Mouse (Mus musculus) activated CD4-positive, CD25-positive, alpha-beta regulatory T cell, adult 4 months (primary cell): ENCODE data around the gene Usp32. TPM values are rescaled to one million over a fixed set of nuclear protein-coding genes. Genes with fewer than 3 reads are reported as not detected.

Source experiments
- ATAC-seq: one replicate; pipeline ENCODE4 v1.8.0; 2017
- polyA plus RNA-seq, 2 experiments: library from polyadenylated mRNA; unstranded; fragments of 100-300 nt; shearing (Covaris generic); gene quantifications; one replicate each; pipeline ENCODE4 v1.2.1; 2017

Usp32 gene
- polyA plus RNA-seq, 2 experiments from 2014 or later, result 7.5 to 11.9 TPM

DNA sequence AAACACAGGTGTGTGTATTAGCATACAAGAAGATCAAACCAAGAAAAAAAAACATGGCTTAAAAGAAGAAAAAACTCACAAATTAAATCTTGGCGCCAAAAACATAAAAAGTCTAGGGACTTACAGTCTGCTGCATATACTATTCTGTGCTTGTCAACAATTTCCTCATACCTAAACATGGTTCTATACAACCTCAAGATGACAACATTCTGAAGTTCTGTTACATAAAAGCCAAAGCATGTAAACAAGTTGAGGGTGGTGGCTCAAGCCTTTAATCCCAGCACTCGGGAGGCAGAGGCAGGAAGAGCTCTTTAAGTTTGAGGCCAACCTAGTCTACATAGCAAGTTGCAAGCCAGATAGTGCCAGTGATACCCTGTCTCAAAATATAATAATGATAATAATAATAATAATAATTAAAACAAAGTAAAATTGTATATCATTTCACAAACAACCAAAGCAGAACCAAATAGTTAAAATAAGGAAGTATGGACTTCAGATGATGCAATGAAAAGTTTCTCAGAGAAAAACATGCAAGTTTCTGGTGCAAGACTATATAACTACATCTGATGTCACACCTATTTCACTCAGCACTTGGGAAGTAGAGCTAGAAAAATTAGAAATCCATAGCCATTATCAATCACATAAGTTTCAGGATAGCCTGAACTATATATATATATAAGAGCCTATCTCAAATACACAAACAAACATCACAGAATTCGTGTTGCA is 16.5 kb downstream of the Usp32 start:
- no peak for ATAC-seq

DNA sequence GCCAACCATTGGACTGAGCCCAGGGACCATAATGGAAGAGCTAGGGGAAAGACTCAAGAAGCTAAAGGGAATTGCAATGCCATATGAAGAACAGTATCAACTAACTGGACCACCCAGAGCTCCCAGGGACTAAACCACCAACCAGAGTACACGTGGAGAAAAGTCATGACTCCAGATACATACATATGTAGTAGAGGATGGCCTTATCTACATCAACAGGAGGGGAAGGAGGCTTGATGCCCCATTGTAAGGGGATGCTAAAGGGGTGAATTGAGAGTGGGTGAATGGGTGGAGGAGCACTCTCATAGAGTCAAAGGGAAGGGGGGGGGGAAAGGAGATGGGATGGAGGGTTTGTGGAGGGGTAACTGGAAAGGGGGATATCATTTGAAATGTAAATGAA is 17.9 kb downstream of the Usp32 start:
- ATAC-seq, result no peak

DNA sequence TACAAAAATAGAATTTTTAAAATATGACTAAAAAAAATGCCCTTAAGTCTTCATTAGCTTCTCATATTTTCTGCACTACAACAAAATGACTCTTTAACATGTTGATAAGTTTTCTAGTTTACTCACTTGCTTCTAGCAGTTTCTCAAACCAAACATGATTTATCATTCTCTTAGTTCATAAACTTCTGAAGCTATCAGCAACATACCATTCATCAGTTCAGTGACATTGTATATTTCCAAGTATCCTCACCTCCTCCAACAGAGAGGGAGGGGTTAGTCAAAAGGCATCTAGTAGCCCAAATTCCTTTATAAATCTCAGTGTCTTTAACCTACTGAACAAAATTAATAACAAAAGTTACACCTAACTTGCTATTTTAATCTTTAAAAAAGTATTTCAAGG is 22.8 kb downstream of the Usp32 start:
- no peak for ATAC-seq

DNA sequence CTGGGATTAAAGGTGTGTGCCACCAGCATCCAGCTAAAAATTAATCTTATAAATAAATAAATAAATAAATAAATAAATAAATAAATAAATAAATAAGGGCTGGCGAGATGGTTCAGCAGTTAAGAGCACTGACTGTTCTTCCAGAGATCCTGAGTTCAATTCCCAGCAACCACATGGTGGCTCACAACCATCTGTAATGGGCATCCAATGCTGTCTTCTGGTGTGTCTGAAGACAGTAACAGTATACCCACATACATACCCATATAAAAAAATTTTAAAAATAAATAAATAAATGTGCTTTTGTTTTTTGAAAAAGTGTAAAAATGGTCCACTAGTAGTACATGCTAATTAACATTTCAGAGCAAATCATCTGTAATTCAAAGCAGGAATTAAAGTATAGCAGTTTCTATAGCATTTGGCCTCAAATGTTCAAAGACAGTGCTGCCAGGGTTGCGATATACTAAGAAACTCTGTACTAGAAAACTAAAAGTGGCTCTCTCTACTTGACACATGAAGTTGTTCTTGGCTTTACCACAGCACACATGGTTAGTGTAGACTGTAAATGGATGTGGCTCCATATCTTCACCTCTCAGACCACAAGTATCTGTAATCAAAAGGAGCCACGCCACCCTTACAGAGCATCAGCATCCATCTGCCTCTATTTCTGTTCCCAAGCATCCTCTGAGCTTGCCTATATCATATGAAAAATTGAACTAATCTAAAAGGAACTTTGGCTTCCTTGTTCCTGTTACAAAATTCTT is 23.7 kb downstream of the Usp32 start:
- ATAC-seq, result no peak

DNA sequence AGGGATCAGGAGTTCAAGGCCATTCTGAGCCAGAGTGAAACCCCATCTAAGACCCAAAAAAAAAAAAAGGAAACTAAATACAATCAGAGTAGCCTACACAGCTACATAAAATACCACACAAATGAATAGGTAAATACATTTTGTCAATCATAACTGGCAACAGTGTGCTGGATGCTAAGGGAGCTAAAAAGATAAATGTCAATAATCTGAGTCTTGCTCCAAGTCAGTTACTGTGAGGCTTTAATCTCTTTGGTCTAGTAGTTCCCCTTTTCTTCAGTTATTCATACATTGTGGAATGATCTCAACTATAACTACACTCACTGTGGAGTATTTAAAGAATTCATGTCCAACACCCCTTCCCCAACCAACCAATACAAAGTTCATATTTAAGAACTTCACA is 30.0 kb downstream of the Usp32 start:
- no peak for ATAC-seq

DNA sequence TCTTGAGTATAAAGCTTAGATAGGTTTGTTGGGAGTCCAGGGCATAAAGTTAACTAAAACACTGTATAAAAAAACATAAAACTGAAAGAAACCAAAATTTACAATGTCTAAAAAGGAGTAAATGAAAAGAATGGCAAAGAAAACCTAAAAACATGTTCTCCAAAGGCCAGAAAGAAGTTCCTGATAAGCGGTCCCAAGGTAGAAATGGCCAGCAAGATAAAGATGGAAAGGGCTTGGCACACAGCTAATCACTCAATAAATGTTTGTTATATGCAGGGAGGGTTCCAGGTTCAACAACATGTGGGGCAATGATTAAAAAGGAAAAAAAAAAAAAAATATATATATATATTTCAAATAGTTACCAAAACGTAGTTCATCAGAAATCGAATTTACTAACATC is 32.7 kb downstream of the Usp32 start:
- no peak for ATAC-seq

DNA sequence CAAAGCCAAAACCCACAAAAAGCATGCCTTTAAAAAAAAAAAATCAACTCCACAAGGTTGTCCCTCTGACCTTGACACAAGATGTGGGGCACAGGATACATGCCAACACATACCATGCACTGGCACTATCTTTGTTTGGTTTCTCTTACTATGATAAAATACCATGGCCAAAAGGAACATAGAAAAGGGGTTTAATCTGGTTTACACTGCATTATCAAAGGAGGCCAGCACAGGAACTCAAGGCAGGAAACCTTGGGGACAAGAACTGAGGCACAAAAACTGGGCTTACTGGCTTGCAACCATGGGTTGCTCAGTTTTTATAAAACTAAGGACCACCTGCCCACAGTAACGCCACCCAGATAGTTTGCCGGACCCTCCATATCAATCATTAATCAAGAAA is 34.1 kb downstream of the Usp32 start:
- no peak for ATAC-seq

DNA sequence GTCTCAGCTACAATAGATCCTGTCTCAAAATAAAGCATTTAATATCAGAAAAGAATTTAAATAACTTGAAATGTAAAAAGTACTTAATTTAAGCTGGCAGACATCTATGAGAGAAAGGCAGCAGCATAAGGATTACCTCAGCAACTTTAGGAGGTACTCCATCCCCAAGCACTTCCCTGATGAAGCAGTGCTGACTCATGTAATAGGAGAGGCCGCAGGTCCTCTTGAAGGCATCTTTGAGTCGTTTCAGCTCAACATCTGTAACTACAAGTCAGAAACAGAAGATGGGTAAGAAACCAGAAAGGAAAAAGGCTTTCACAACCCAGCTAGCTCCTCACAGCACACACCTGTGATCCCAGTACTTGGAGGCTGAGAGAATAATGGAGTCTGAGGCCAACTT is 36.2 kb downstream of the Usp32 start:
- no peak for ATAC-seq

DNA sequence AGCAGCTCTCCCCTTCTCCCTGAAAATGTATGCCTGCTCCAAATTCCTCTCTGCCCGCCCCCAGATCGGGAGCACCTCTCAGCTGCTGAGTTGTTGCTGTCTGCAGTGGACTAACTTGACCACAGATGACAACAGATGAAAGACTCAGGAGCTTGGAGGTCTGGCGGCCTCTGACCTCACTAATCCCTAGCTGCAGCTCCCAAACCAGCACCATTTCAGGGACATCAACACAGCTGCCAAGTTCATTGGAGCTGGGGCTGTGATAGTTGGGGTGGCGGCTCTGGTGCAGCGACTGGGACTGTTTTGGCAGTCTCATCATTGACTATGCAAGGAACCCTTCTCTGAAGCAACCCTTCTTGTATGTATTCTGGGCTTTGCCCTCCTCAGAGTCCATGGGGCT is 44.8 kb downstream of the Usp32 start:
- no peak for ATAC-seq

DNA sequence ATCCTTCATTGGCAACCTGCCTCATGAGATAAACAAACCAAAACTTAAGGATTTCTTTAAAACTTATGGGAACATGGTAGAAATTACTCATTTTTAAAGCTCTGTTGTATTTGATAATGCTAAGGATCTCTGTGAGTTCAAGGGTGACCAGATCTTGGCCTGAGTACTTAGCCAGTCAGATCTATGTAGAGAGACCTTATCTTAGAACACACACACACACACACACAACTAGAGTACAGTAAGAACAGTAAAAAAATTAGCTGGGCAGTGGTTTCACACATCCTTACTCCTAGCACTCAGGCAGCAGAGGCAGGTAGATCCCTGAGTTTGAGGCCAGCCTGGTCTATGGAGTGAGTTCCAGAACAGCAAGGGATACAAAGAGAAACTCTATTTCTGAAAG is 53.7 kb downstream of the Usp32 start:
- ATAC-seq, result no peak

DNA sequence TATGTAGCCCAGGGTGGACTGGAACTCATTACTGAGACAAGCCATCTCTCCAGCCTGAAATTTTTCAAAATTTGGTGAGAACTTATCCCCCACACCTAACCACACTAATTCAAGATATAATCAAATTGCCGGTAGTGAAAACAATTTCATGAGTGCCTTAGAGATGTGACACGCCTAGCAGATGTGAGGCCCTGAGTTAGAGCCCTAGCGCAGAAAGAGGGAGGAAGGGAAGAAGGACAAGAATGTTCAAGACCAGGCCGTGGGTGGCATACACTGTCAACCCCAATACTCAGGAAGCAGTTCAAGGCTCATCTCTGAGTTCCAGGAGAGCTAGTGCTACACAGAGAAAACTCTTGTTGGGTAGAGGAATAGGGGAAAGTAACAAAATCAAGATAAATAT is 72.1 kb downstream of the Usp32 start:
- ATAC-seq, result no peak

DNA sequence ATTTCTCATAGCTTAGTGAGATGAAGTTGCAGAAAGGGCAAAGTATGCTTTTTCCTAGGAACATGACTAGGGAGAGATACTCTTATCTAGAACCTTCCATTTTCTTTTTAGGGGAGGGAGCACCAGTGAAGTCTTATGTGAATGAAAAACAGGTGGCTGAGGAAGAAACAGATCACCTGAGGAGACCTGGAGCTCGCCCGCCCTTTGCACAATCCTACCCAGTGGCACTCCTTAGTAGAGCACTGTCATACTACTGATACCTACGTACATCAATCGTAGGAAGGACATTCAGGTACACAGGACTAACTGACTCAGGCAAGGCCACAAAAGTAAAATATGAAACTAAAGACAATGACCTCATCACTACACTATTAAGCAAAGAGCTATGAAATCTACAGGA is 81.4 kb downstream of the Usp32 start:
- no peak for ATAC-seq

DNA sequence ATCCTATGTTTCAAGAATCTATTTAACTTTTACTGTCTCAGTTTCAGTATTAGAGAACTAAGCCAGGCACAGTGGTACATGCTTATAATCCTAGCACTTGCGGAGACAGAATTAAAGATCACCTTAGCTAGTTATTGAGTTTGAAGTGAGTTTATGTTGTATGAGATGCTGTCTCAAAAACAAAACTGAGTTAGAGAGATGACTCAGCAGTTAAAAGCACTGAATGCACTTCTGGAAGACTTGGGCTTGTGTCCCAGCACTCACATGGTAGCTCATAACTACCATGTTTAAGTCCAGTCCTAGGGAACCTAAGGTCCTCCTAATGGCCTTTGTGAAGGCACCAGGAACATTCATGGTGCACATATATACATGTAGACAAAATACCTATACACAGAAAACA is 82.4 kb downstream of the Usp32 start:
- ATAC-seq, result no peak

DNA sequence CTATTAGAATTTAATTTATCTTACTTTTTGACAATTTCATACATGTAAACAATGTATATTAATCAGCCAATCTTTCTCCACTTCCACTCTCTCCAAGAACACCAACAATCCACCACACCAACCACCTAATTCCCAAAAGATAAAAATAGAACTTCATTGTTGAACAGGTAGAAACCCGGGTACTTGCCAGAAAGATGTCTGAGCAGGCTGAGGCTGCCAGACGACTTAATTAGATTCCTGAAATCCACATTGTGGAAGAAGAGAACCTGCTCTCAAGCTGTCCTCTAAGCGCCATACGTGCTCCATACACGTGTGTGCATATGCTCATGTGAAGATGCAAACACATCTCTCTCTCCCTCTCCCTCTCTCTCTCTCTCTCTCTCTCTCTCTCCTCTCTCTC is 83.1 kb downstream of the Usp32 start:
- no peak for ATAC-seq

DNA sequence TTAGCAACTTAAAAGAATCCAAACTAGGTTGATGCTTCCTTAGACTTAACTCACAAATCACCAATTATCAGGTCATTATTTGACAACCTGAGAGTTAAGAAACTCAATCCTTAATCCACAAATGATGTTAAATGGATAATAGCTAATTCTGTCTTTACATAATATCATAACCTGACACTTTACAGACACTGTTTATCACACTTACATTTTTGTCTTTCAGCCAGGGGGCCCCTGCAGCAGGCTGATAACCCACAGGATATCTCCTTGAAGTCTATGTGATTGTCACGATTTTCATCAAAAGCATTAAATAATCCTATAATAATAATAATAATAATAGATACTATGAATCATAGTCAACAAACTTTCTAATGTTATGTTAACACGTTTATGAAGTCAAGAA is 84.4 kb downstream of the Usp32 start:
- no peak for ATAC-seq

DNA sequence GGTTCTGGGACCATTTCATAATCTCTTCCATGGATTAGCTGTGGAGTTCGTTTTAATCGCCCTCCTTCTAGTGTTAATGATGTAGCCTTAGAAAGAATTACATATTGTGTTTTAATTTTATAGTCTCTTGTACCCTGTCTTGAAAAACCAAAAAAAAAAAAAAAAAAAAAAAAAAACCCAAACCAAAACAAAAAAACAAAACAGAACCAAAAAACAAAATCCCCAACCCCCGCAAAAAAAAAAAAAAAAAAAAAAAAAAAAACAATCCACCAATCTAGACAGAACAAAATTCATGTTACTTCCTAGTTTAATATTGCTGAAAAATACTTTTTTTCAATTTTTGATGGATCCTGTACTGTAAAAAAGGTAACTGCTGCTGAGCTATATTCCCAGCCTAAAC is 100.7 kb downstream of the Usp32 start:
- no peak for ATAC-seq

DNA sequence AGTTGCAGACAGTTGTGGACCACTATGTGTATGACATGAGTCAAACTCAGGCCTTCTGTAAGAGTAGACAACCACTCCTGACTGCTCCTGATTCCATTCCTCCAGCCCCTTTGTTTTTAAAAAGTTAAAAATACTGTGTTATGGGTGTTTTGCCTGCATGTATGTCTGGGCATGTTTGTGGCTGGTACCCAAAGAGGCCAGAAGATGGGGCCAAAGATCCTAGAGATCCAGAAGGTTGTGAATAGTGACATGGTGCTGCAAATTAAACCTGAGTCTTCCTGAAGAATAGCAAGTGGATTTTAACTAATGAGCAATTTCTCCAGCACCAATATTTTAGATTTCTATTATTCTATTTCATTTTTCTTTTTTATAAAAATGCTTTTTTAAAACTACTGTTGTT is 126.8 kb downstream of the Usp32 start:
- ATAC-seq, result no peak

DNA sequence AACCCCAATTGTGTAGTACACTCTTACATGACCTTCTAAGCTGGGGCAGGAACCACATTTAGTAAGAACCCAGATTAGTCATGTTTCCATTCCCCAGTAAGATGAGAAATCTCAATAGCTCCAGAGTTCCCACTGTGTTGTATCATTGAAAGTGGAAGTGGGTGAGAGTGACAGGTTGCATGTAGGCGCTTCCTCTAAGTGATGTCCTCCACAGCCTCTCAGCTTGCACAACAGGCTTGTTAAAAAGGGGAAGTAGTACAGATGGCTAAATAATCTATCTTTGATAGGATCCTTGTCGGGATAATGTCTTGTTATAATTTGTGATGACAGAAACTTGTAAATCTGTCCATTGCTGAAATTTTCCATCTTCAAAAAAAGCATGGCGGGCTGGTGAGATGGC is 136.4 kb downstream of the Usp32 start:
- no peak for ATAC-seq

DNA sequence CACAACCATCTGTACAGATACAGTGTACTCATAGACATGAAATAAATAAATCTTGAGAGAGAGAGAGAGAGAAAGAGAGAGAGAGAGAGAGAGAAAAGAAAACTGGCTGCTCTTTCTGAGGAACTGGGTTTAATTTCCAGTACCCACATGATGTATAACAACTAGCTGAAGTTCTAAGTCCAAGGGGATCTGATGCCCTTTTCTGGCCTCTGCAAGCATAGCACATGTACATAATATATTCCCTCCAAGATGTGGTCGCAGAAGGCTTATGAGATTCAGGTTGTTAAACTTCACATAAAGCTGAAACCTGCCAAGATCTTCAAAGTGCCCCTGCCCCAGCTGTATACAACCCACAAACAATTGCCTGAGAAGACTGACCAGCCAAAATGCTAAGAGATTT is 144.7 kb downstream of the Usp32 start:
- no peak for ATAC-seq

DNA sequence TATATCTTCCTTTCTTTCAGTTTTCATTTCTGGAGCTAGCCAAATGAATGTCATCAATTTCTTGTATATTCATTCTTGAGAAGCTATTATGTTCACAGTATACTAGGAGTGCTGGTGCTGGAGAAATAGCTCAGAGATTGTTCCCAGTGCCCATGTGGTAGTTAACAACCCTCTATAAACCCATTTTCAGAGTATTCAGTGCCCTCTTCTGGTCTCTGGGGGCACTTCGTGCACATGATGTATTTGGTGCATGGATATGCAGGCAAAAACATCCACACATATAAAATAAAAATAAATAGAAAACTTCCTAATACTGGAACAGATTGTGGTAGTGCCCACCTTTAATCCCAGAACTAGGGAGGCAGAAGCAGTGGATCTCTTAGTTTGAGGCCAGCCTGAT is 147.0 kb downstream of the Usp32 start:
- no peak for ATAC-seq

DNA sequence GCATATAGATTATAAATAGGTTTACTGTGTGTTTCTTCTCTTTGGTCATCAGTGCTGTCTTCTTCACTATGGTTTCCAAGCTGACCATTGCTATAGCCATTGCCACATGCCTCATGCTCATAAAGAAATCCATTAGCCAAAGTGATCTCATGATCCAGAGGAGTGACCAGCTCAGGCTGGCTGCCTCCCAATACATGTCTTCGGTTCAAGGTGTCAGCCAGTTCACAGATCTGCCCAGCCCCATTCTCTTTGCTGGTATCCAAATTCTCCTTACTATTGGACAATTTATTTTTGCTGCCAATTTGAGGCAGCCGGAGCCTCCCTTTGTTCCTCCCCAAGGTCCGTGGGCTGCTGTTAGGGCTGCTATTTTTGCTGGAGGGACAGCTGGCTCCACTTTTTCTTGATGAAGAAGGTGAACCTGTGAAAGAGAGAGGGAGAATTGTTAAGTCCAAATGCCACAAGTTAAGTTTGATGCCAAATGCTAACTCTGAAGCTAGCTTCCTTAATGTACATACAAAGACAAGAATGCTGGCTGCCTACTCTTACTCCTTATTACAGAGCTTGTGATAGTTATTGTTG is 151.5 kb downstream of the Usp32 start:
- ATAC-seq, result no peak

DNA sequence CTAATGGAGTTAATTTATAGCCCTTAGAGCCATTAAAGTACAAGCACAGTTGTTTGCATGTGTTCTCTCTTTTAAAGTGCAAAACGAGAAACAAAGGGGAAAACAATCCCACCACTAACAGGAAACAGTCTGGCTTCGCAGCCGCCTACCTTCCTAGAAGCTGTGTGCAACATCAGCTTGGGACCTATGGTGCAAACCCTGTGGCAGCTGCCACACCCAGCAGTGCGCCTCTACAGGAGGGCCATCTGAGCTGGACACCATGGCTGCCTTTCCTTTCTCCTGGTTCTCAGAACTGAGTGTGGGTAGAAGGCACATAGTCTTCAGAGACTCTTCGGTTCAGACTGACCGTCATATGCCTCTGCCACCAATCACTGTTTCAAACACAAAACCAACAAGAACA is 154.5 kb downstream of the Usp32 start:
- ATAC-seq, result no peak

DNA sequence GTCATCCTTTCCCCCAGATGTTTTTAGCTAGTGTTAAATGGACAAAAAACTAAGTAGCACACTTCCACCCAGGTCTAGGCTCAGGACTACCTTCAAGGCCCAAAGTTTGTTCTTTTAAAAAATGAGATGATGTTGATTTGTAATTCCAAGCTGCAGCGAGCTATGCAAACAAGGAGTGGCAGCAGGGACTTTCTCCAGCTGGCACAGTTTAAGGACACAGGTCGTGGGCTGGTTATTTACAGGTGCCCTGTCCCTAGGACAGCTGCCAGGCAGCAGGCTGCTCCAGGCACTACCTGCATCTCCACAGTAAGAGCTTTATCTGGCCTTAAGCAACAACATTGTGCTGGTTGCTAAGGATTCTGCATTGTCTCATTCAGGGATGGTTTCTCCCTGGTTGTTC is 159.3 kb downstream of the Usp32 start:
- ATAC-seq, result no peak

DNA sequence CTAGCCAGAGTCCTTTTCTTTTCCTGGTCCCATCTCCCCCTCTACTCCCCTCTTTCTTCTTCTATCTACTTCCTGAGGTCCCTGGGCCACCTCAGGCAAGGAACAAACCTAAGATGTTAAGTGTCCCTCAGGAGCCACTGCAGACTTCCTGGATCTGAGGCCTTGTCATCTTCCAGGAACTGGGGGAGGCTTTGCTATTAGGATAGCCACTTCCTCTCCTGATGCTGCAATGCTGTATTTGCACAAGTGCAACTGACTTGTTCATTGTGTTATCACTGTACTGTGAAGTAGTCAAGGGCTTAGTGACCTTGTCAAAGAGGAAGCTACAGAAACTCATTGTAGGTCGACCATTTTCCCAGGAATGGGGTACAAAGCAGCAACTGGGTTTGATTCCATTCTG is 160.6 kb downstream of the Usp32 start:
- ATAC-seq, result no peak
